Mouse (Mus musculus) spleen, adult 2 months (tissue): Measurements from ENCODE around the gene Etnk2. TPM values are rescaled to one million over a fixed set of nuclear protein-coding genes. Genes with fewer than 3 reads are reported as not detected.

Experiments used
- DNase-seq, 2 experiments: peaks; one replicate each; pipeline versions ENCODE4 v3.0.0 to v3.0.0-alpha.2; 2012 to 2021; ENCODE audit warnings: low spot score in 2 of 2, low read depth in 1 of 2
- H3K27ac ChIP-seq: fragments of 200-500 bp; 2 replicates; pipeline ENCODE4 v1.5.1; 2012; ENCODE audit warnings: low read length, inconsistent platforms; ENCODE audit not compliant: insufficient read depth
- H3K27me3 ChIP-seq: fragments of 200-500 bp; 2 replicates; pipeline ENCODE4 v1.6.1; 2012; ENCODE audit warnings: mild to moderate bottlenecking, moderate library complexity, low read length, inconsistent platforms; ENCODE audit not compliant: control insufficient read depth, insufficient read depth
- H3K36me3 ChIP-seq: fragments of 200-500 bp; 2 replicates; pipeline ENCODE4 v1.6.1; 2012; ENCODE audit warnings: mild to moderate bottlenecking, low read length, inconsistent platforms; ENCODE audit not compliant: control insufficient read depth, insufficient read depth
- H3K4me1 ChIP-seq: fragments of 200-500 bp; 2 replicates; pipeline ENCODE4 v1.6.1; 2011; ENCODE audit warnings: inconsistent platforms; ENCODE audit not compliant: control insufficient read depth, insufficient read depth, insufficient read length
- H3K4me3 ChIP-seq: fragments of 200-500 bp; 2 replicates; pipeline ENCODE4 v1.5.1; 2011; ENCODE audit warnings: mild to moderate bottlenecking, inconsistent platforms; ENCODE audit not compliant: insufficient read depth, insufficient read length; ENCODE audit errors: extremely low read depth
- CTCF ChIP-seq: fragments of 200-500 bp; IDR thresholded peaks from 2 replicates; pipeline ENCODE4 v1.5.1; 2011; ENCODE audit warnings: mild to moderate bottlenecking, inconsistent platforms; ENCODE audit not compliant: insufficient read depth, insufficient read length, insufficient replicate concordance; ENCODE audit errors: extremely low read depth
- POLR2A ChIP-seq: fragments of 200-500 bp; IDR thresholded peaks from 2 replicates; pipeline ENCODE4 v1.6.1; 2011; ENCODE audit warnings: low read depth, low read length, inconsistent platforms
- WGBS: fragments of 180-500 bp; shearing (Covaris S2); methylation state at CpG from one replicate; pipeline ENCODE4 v1.1.7; 2018; 5-methylcytosine and 5-hydroxymethylcytosine counted together
- polyA plus RNA-seq: library from polyadenylated mRNA; depleted of rRNA; stranded (reverse); fragments of >200 nt; gene quantifications from 2 replicates; pipeline ENCODE4 v1.2.3, GENCODE M21; 2012

Gene Etnk2
- polyA plus RNA-seq, 1 experiment: 0.20 TPM

DNA sequence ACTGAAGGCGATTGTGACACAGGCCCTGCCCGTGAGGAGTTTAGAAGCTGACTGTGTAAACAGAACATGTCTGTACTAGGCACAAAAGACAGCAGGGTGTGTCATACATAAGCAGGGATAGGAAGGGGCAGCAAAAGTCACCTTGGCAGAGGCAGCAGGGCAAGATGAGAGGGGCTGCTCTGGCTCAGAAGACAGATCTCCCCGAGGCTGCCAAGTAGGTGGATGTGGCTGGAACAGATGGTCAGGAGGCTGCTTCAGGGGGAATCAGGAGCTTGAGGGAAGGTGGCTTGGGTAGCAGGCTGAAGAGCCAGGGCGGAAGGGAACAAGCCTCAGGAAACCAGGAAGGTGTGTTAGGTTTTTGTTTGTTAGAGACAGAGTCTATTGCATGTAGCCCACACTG, 7.0 kb downstream of the Etnk2 start:
- 82% methylated on average over 4 of the region's 4 CpGs for WGBS
- H3K27me3 ChIP-seq: no peaks in the 10 kb centered on the region
- TF ChIP-seq CTCF (no peak), POLR2A (no peak)

DNA sequence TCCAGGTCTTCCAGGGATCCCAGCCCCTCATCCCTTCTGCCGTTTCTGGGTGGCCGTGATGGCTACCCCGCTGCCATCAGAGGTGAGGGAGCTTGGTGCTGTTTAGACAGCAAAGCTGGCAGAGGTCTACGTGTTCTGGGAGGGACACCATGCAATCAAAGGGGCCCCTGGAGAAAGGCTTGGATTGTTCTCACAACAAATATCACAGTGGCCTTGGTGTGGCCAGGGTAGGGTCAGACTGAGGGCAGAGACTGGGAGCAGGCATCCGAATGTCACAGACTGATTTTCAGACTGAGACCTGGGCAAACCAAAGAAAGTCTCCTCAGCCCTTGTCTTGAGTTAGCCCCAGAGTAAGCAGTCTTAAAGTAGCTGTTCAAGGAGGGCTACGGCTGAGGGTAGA, 8.1 kb downstream of the Etnk2 start:
- peaks cover 8% of the 10 kb centered on the region; the same call in 1 of the 2 replicates for H3K4me1 ChIP-seq
- no peak overlapping the region for H3K4me3 ChIP-seq
- DNase-seq: no peak
- no peak for TF ChIP-seq POLR2A
- TF ChIP-seq CTCF: no peak
- no peaks in the 10 kb centered on the region for H3K36me3 ChIP-seq
- whole genome bisulfite sequencing: 92% methylated on average over 6 of the region's 6 CpGs
- no peak overlapping the region for H3K27ac ChIP-seq
- no peaks in the 10 kb centered on the region for H3K27me3 ChIP-seq

More for the DNA sequence above, 7.0 kb downstream of the Etnk2 start:
- no peak overlapping the region for H3K27ac ChIP-seq
- H3K36me3 ChIP-seq: no peaks in the 10 kb centered on the region
- DNase-seq: no peak
- peaks cover 8% of the 10 kb centered on the region; the same call in 1 of the 2 replicates for H3K4me1 ChIP-seq
- no peak overlapping the region for H3K4me3 ChIP-seq

DNA sequence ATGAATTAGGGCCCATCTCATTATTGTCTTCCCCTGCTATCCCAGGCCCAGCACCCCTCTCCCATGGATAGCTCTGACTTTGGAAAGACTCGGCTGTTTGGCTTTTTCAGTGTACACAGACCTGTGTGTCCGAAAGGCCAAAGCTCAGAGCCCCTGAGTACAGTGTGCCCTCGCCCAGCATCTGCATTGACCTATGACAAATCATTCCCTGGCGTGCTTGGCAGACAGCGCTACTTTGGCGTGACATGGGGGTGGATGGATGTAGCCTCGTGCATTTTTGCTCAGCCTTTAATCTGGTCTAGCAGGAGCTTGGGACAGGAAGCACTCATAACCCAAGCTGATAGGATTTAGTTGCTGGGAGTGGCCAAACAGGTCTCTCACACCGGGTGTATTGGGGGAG, 8.7 kb downstream of the Etnk2 start:
- H3K27ac ChIP-seq: no peak overlapping the region
- H3K4me1 ChIP-seq: peaks cover 8% of the 10 kb centered on the region; the same call in 1 of the 2 replicates
- 68% methylated on average over 8 of the region's 8 CpGs for WGBS
- no peaks in the 10 kb centered on the region for H3K36me3 ChIP-seq
- TF ChIP-seq CTCF (no peak), POLR2A (no peak)
- no peaks in the 10 kb centered on the region for H3K27me3 ChIP-seq
- H3K4me3 ChIP-seq: no peak overlapping the region
- DNase-seq: no peak

DNA sequence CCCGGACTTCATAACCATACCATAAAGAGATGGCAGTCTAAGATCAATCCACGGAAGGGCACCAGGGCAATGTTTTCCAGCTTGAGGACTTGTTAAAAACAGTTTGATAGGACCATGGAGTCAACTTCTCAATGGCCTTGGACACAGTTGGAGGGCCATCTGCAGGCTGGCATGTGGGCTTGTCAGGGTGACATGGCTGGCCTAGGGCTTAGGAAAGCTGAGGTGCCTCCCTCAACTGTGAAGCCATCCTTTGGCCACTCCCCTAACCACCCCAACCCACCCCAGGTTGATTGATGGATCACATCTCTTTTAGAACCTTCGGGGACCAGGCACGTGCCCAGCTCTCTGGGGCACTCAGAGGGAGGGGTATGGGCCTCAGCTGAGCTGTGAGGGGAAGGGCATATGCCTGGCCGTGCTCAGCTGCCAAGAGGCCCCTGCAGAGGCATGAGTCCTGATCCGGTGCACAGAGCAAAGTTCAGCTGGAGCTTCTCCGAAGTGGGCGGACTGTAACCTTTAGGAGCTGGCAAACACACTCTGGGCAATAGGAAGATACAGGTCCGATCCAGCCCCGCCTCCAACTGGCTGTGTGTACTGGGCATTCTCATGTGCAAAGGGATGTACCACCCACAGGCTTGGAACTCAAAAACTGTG, 12.4 kb downstream of the Etnk2 start:
- no peaks in the 10 kb centered on the region for H3K27me3 ChIP-seq
- DNase-seq: no peak
- no peak overlapping the region for H3K27ac ChIP-seq
- TF ChIP-seq POLR2A: no peak
- TF ChIP-seq CTCF: no peak
- H3K4me1 ChIP-seq: 0 out of 2 replicates have a peak, but pooled peaks cover 3% of the 10 kb centered on the region
- 71% methylated on average over 10 of the region's 10 CpGs for WGBS
- no peaks in the 10 kb centered on the region for H3K36me3 ChIP-seq
- H3K4me3 ChIP-seq: no peak overlapping the region

DNA sequence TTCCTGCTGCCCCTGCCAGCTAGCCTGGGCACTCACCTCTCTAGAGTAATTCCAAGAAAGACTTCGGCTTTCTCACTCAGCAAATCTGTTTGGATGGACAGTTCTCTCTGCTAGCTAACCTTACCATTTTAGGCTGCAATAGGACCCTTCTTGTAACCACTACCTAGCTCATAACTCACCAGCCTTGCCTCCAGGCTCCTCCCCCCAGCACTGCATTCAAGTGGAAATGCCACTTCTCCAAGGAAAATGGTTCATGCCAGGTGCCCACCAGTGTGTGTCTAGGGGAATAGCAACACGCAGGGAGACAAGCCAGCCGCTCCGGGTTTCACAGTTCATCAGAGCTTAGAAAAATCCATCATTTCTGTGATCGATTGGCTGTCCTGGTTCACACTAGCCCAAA, 14.2 kb downstream of the Etnk2 start:
- no peak overlapping the region for H3K27ac ChIP-seq

DNA sequence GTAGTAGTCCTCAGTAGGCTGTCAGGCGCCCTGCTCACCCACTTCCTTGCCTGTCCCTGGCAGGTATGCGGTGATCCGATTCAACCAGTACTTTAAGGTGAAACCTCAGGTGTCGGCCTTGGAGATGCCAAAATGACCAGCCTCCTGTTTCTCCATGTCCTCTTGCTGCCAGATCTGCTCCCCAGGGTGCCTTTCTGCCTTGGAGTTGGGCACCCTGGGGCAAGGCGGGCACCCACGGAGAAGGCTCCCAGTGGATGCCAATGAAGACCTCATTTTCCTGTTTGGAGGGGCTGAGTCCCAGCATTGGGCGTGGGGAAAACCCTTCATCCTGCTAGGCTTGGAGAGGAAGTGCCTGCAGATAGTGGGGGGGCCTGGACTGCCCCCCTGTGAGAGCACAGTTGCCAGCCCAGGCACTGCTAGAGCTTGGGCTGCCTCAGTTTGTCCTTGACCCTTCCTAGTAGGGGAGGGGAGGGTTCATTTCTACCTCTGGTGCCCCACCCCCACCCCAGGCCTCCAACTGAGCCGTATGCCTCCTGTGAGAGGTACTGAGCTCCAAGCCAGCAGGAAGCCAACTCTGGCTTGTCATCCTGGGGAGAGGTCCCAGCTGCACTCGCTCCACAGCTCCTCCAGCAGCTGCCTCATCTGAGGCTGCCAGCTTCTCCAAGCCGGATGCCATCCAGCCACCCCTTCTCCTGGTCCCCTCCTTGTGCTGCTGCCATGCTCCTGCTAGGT, 16.0 kb downstream of the Etnk2 start:
- H3K27ac ChIP-seq: no peak overlapping the region
- H3K4me3 ChIP-seq: no peak overlapping the region
- 0 out of 2 replicates have a peak, but pooled peaks cover 3% of the 10 kb centered on the region for H3K4me1 ChIP-seq
- H3K36me3 ChIP-seq: no peaks in the 10 kb centered on the region
- no peaks in the 10 kb centered on the region for H3K27me3 ChIP-seq
- no peak for DNase-seq
- 77% methylated on average over 10 of the region's 10 CpGs for WGBS
- TF ChIP-seq POLR2A (no peak), CTCF (no peak)

More for the DNA sequence above, 14.2 kb downstream of the Etnk2 start:
- TF ChIP-seq POLR2A: no peak
- no peak for TF ChIP-seq CTCF
- DNase-seq: no peak
- Histone ChIP-seq H3K4me1 (0 out of 2 replicates have a peak, but pooled peaks cover 3% of the 10 kb centered on the region), H3K4me3 (no peak overlapping the region), H3K27me3 (no peaks in the 10 kb centered on the region), H3K36me3 (no peaks in the 10 kb centered on the region)
- 84% methylated on average over 5 of the region's 5 CpGs for WGBS

DNA sequence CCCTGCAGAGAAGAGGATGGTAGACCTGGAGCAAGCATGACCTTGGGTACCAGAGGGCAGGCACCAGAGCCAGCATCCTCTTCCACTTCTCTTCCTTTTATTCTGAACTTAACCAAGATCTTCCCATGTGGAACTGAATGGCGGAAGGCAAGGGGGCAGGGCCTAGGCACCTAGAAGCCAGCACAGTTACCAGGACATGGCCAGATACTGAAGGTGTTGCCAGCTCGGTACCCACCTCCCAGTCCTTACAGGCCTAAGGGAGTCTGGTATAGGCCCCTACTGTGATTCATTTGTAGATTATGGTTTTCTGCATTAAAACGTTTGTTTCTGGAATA, 16.6 kb downstream of the Etnk2 start:
- no peak overlapping the region for H3K27ac ChIP-seq
- TF ChIP-seq POLR2A: no peak
- H3K4me3 ChIP-seq: no peak overlapping the region
- H3K4me1 ChIP-seq: 0 out of 2 replicates have a peak, but pooled peaks cover 3% of the 10 kb centered on the region
- no peaks in the 10 kb centered on the region for H3K27me3 ChIP-seq
- no peak for DNase-seq
- H3K36me3 ChIP-seq: no peaks in the 10 kb centered on the region
- 81% methylated on average over 3 of the region's 3 CpGs for WGBS
